Mouse (Mus musculus) stomach, embryonic 14.5 days (tissue): ENCODE data around the gene Pcyt1a. TPM values are rescaled to one million over a fixed set of nuclear protein-coding genes. Genes with fewer than 3 reads are reported as not detected.
"Not testable (repeated sequence)": the region's sequence is repeated elsewhere in the genome, so short reads cannot be mapped to it uniquely, and the experiment has no call there.

Experiments
- ATAC-seq: fragments of 200-750 bp; cut with Nextera tagmentation; 2 replicates; pipeline ENCODE4 v1.8.0; 2017; ENCODE audit warnings: low read depth, moderate TSS enrichment; ENCODE audit not compliant: insufficient number of reproducible peaks, insufficient read depth, low FRiP score
- H3K27ac ChIP-seq: fragments of 300-500 bp; sonication (generic); 2 replicates; pipeline ENCODE4 v1.5.1; 2014; ENCODE audit warnings: mild to moderate bottlenecking, low read length, moderate library complexity, mixed read lengths
- H3K27me3 ChIP-seq: fragments of 300-500 bp; sonication (generic); 2 replicates; pipeline ENCODE4 v1.6.1; 2014; ENCODE audit warnings: low read length, control low read depth, mixed read lengths; ENCODE audit not compliant: control insufficient read depth, insufficient read depth
- H3K36me3 ChIP-seq: fragments of 300-500 bp; sonication (generic); 2 replicates; pipeline ENCODE4 v1.6.1; 2014; ENCODE audit warnings: mild to moderate bottlenecking, control low read depth, low read length, moderate library complexity, mixed read lengths; ENCODE audit not compliant: control insufficient read depth, insufficient read depth
- H3K4me1 ChIP-seq: fragments of 300-500 bp; sonication (generic); 2 replicates; pipeline ENCODE4 v1.6.1; 2014; ENCODE audit warnings: low read length, control low read depth, mixed read lengths; ENCODE audit not compliant: control insufficient read depth, insufficient read depth
- H3K4me2 ChIP-seq: fragments of 300-500 bp; sonication (generic); replicated peaks from 2 replicates; pipeline ENCODE4 v1.6.1; 2014; ENCODE audit warnings: low read depth, low read length, control low read depth
- H3K4me3 ChIP-seq: fragments of 300-500 bp; sonication (generic); 2 replicates; pipeline ENCODE4 v1.5.1; 2014; ENCODE audit warnings: low read depth, low read length, control low read depth
- H3K9ac ChIP-seq: fragments of 300-500 bp; sonication (generic); replicated peaks from 2 replicates; pipeline ENCODE4 v1.6.1; 2014; ENCODE audit warnings: low read depth, mild to moderate bottlenecking, control low read depth, low read length, moderate library complexity, mixed read lengths
- H3K9me3 ChIP-seq: fragments of 300-500 bp; sonication (generic); 2 replicates; pipeline ENCODE4 v1.6.1; 2016; ENCODE audit warnings: low read depth, low read length, control low read depth; ENCODE audit not compliant: control insufficient read depth
- WGBS: fragments of 180-500 bp; shearing (Covaris S2); extraction: QIAGEN DNeasy Blood & Tissue Kit; methylation state at CpG from one replicate; pipeline ENCODE4 v1.1.7; 2014; 5-methylcytosine and 5-hydroxymethylcytosine counted together
- polyA plus RNA-seq: library from polyadenylated mRNA; unstranded; fragments of >200 nt; fragmentation: Nextera tagmentation; extraction: Ambion mirVana; gene quantifications from 2 replicates; pipeline ENCODE4 v1.2.1, GENCODE M21; 2014

The Pcyt1a gene
- polyA plus RNA-seq, 1 experiment from 2014 or later = 40.3 TPM

GRCm38 (mm10) chr16:32488939-32489338 lies 58.2 kb downstream of the Pcyt1a start:
- WGBS = 87% methylated on average over 3 of the region's 3 CpGs
- H3K4me3 ChIP-seq = no peak overlapping the region
- no peak overlapping the region for H3K27ac ChIP-seq
- no peak overlapping the region for H3K9ac ChIP-seq
- H3K4me2 ChIP-seq = no peak overlapping the region
- H3K9me3 ChIP-seq = no peaks in the 10 kb centered on the region
- no peaks in the 10 kb centered on the region for H3K36me3 ChIP-seq
- H3K27me3 ChIP-seq = no peaks in the 10 kb centered on the region
- no peaks in the 10 kb centered on the region for H3K4me1 ChIP-seq
- no peak for ATAC-seq

GRCm38 (mm10) chr16:32494371-32494770 lies 63.6 kb downstream of the Pcyt1a start:
- not testable (repeated sequence) for H3K36me3 ChIP-seq, H3K9me3 ChIP-seq, H3K4me1 ChIP-seq, H3K4me2 ChIP-seq, H3K9ac ChIP-seq, ATAC-seq, H3K4me3 ChIP-seq, H3K27me3 ChIP-seq, H3K27ac ChIP-seq
- WGBS = 45% methylated on average over 6 of the region's 6 CpGs

DNA sequence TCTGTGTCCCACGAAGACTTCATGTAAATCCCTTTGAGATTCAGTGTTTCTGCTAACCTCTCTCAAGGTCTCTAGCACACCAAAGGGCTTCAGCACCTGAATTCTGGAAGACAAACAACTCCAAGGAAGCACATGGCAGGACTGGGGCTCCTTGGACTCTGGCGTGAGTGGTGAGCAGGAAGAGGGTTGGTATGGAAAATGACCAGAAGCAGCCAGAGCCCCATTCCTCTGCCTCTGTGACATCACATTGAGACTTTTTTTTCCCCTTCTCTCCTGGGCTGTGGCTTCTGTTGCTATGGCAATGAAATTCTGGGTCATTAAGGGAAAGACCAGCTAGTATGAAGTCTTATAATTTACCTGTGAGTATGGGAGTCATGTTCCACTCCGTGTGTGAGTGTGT lies 65.2 kb downstream of the Pcyt1a start, which contains the start of gene Zdhhc19:
TSS of gene Zdhhc19 (plus strand) at position 301 of the 400 bp plus-strand sequence.
- no peak within 1 kb of the TSS for H3K4me2 ChIP-seq
- H3K9ac ChIP-seq = no peak within 1 kb of the TSS
- 69% methylated on average over 3 of the region's 3 CpGs for WGBS
- no peak within 1 kb of the TSS for H3K4me3 ChIP-seq
- no peaks in the 10 kb centered on the region for H3K9me3 ChIP-seq
- H3K27ac ChIP-seq = no peak within 1 kb of the TSS
- H3K36me3 ChIP-seq = no peaks in the 10 kb centered on the region
- H3K4me1 ChIP-seq = no peaks in the 10 kb centered on the region
- no peak for ATAC-seq
- H3K27me3 ChIP-seq = no peaks in the 10 kb centered on the region

DNA sequence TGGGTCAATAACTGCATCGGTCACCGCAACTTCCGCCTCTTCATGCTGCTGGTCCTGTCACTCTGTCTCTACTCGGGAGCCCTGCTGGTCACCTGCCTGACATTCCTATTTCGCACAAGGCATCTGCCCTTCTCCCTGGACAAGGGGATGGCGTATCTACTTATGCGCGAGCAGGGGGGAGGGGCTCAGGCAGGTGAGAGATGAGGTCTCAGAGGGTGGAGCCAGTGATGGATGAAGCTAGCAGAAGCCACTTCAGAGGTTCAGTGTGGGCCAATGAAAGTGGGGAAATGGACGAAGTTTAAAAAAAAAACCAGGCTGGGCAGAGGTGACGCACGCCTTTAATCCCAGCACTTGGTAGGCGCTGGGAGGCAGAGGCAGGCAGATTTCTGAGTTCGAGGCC lies 68.3 kb downstream of the Pcyt1a start:
- Histone ChIP-seq H3K27ac (no peak overlapping the region), H3K9me3 (no peaks in the 10 kb centered on the region), H3K4me3 (no peak overlapping the region), H3K4me1 (no peaks in the 10 kb centered on the region), H3K4me2 (no peak overlapping the region; the same call in 1 of the 2 replicates), H3K36me3 (no peaks in the 10 kb centered on the region), H3K9ac (no peak overlapping the region), H3K27me3 (no peaks in the 10 kb centered on the region)
- 60% methylated on average over 13 of the region's 13 CpGs for WGBS
- no peak for ATAC-seq

GRCm38 (mm10) chr16:32499430-32500037 lies 68.8 kb downstream of the Pcyt1a start:
- H3K4me3 ChIP-seq = peak overlapping the region; percentile 26
- ATAC-seq = peak; percentile 90
- H3K4me2 ChIP-seq = peak overlapping the region; percentile 61
- WGBS = 9% methylated on average over 22 of the region's 22 CpGs
- no peaks in the 10 kb centered on the region for H3K36me3 ChIP-seq
- H3K27ac ChIP-seq = no peak overlapping the region
- 0 out of 2 replicates have a peak overlapping the region, but pooled peaks have one; percentile 14 for H3K9ac ChIP-seq
- no peaks in the 10 kb centered on the region for H3K4me1 ChIP-seq
- H3K9me3 ChIP-seq = no peaks in the 10 kb centered on the region
- no peaks in the 10 kb centered on the region for H3K27me3 ChIP-seq

GRCm38 (mm10) chr16:32501459-32501858 lies 70.7 kb downstream of the Pcyt1a start:
- no peak for ATAC-seq
- Histone ChIP-seq H3K9ac (no peak overlapping the region), H3K4me3 (no peak overlapping the region), H3K9me3 (no peaks in the 10 kb centered on the region), H3K27me3 (no peaks in the 10 kb centered on the region), H3K27ac (no peak overlapping the region), H3K4me1 (no peaks in the 10 kb centered on the region), H3K36me3 (no peaks in the 10 kb centered on the region), H3K4me2 (no peak overlapping the region)
- WGBS = 75% methylated on average over 7 of the region's 7 CpGs

- H3K9me3 ChIP-seq = no peaks in the 10 kb centered on the region
- ATAC-seq = no peak
Observed at GRCm38 (mm10) chr16:32502621-32503335, 72.1 kb downstream of the Pcyt1a start.

GRCm38 (mm10) chr16:32503633-32504032 lies 72.9 kb downstream of the Pcyt1a start:
- no peak for ATAC-seq
- Histone ChIP-seq H3K27ac (no peak overlapping the region), H3K9ac (no peak overlapping the region), H3K9me3 (no peaks in the 10 kb centered on the region), H3K4me2 (no peak overlapping the region), H3K4me1 (0 out of 2 replicates have a peak, but pooled peaks cover under 1% of the 10 kb centered on the region), H3K27me3 (no peaks in the 10 kb centered on the region), H3K36me3 (no peaks in the 10 kb centered on the region), H3K4me3 (no peak overlapping the region)
- 63% methylated on average over 6 of the region's 6 CpGs for WGBS

More at GRCm38 (mm10) chr16:32502621-32503335, 72.1 kb downstream of the Pcyt1a start:
- WGBS = 84% methylated on average over 12 of the region's 12 CpGs
- no peak overlapping the region for H3K27ac ChIP-seq
- no peak overlapping the region for H3K4me3 ChIP-seq
- no peaks in the 10 kb centered on the region for H3K36me3 ChIP-seq
- H3K27me3 ChIP-seq = no peaks in the 10 kb centered on the region
- no peaks in the 10 kb centered on the region for H3K4me1 ChIP-seq
- no peak overlapping the region for H3K9ac ChIP-seq
- no peak overlapping the region for H3K4me2 ChIP-seq
